Mouse (Mus musculus): ENCODE results near the gene Bcan.

DNA sequence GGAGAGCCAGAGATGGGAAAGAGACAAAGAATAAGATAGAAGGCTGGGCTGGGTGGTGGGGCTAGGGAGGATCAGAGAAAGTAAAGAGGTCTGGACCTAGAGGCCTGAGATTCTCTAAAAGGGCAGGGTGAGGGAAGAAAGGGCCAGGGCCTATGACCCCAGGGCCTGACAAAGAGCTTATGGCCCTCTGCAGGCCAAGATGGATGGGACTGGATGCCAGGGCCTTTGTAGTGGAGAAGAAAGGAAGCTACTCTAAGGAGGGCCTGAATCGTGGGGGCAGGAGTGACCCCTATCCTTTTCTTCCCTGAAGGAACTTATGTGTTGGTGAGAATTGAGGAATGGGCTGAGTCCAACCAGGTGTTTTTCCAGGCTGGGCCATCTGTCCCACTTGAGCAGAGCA lies 42.0 kb downstream of the Bcan start:
- TF ChIP-seq CTCF (IDR thresholded peaks at IDR 0.05; ENCODE audit: borderline replicate concordance, control insufficient read depth, extremely low read depth, insufficient read depth, low read length, poor library complexity), result no peak
- no peak for TF ChIP-seq POLR2A (IDR thresholded peaks at IDR 0.05; ENCODE audit: control insufficient read depth, extremely low read depth, insufficient read depth, low read length, poor library complexity)

All from thymus, adult 2 months (tissue).